Mouse (Mus musculus) CD8-positive naive resting alpha-beta T cell, adult 57 days (primary cell): ENCODE measurements around the gene Olfr1451. TPM values are rescaled to one million over a fixed set of nuclear protein-coding genes. Genes with fewer than 3 reads are reported as not detected.

Experiments
- total RNA-seq: library from RNA; stranded (reverse); gene quantifications from one replicate; pipeline ENCODE4 v1.2.4, GENCODE M21; 2023

Olfr1451 gene
- not detected for total RNA-seq

GRCm38 (mm10) chr19:12994714-12995113, at the start of gene Olfr1451:
Gene Olfr1451, plus strand, starts transcription at chr19:12995014.

GRCm38 (mm10) chr19:12949958-12950357, 44.9 kb upstream of the Olfr1451 start, which contains the start of gene Olfr1450:
Gene Olfr1450, plus strand, starts transcription at chr19:12950258.

DNA sequence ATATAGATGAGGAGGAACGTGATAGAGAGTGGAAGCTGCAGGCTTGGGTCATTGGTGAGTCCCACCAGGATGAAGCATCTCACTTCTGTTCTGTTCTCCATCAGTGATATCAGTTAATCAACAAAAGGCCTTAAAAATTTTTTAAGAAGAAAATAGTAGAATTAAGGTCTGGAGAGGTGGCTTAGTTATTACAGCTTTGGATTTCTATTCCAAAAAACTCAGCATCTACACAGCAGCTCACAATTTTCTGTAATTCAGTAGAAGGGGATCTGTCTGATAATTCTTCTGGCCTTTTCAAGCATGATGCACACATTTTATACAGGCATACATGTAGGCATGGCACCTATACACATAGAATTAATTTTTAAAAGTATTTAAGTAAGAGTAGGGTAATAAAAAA, 33.4 kb downstream of the Olfr1451 start, which contains the start of gene Olfr1453:
Olfr1453 (minus strand) TSS at position 101 of the 400 bp plus-strand sequence.

Other genes starting within 250 kb of the Olfr1451 start
- gene Cntf, start 229.4 kb upstream of the Olfr1451 start, total RNA-seq = 4.3 TPM
- gene Zfp91, start 198.9 kb upstream of the Olfr1451 start, total RNA-seq = 67.2 TPM
- gene Lpxn, start 198.8 kb upstream of the Olfr1451 start, total RNA-seq = 47.4 TPM
- gene Gm5244, start 148.3 kb upstream of the Olfr1451 start, total RNA-seq = 1.5 TPM
- 0.31 TPM for gene Olfr1444, start 137.7 kb upstream of the Olfr1451 start, total RNA-seq
- not detected for gene Olfr1445, start 111.2 kb upstream of the Olfr1451 start, total RNA-seq
- not detected for gene Olfr1446, start 101.5 kb upstream of the Olfr1451 start, total RNA-seq
- not detected for gene Olfr1447, start 91.3 kb upstream of the Olfr1451 start, total RNA-seq
- gene Olfr1448, start 70.6 kb upstream of the Olfr1451 start, total RNA-seq = not detected
- gene Olfr1449, start 64.2 kb upstream of the Olfr1451 start, total RNA-seq = not detected
- not detected for gene Olfr1450, start 44.8 kb upstream of the Olfr1451 start, total RNA-seq
- gene Olfr1453, start 33.3 kb downstream of the Olfr1451 start, total RNA-seq = not detected
- gene Olfr1454, start 65.6 kb downstream of the Olfr1451 start, total RNA-seq = not detected
- gene Olfr1457, start 102.9 kb downstream of the Olfr1451 start, total RNA-seq = not detected
- not detected for gene Olfr1458, start 111.8 kb downstream of the Olfr1451 start, total RNA-seq
- not detected for gene Olfr1459, start 154.5 kb downstream of the Olfr1451 start, total RNA-seq
- not detected for gene Olfr1461, start 168.0 kb downstream of the Olfr1451 start, total RNA-seq
- not detected for gene Olfr1462, start 190.7 kb downstream of the Olfr1451 start, total RNA-seq
- not detected for gene Olfr1463, start 236.3 kb downstream of the Olfr1451 start, total RNA-seq